Mouse (Mus musculus) ES-Bruce4 (cell line): Measurements from ENCODE around the gene Mum1. TPM values are rescaled to one million over a fixed set of nuclear protein-coding genes. Genes with fewer than 3 reads are reported as not detected.

Source experiments
- H3K27ac ChIP-seq: 2 replicates; pipeline ENCODE4 v1.5.1; 2012; ENCODE audit warnings: low read length, inconsistent platforms; ENCODE audit not compliant: insufficient read depth
- H3K27me3 ChIP-seq: 2 replicates; pipeline ENCODE4 v1.6.1; 2012; ENCODE audit warnings: mild to moderate bottlenecking, low read length, inconsistent platforms; ENCODE audit not compliant: control insufficient read depth, poor library complexity, insufficient read depth, severe bottlenecking
- H3K36me3 ChIP-seq: 2 replicates; pipeline ENCODE4 v1.6.1; 2012; ENCODE audit warnings: inconsistent platforms, mild to moderate bottlenecking, low read length, moderate library complexity; ENCODE audit not compliant: control insufficient read depth, poor library complexity, insufficient read depth, severe bottlenecking
- H3K4me1 ChIP-seq: one replicate; pipeline ENCODE4 v1.8.1; 2011; ENCODE audit warnings: low read length; ENCODE audit not compliant: control insufficient read depth, insufficient read depth
- H3K4me3 ChIP-seq: 2 replicates; pipeline ENCODE4 v1.5.1; 2011; ENCODE audit warnings: low read depth, mild to moderate bottlenecking, low read length
- H3K9ac ChIP-seq: 2 replicates; pipeline ENCODE4 v1.6.1; 2012; ENCODE audit warnings: low read depth, mild to moderate bottlenecking, inconsistent platforms; ENCODE audit not compliant: poor library complexity, severe bottlenecking
- H3K9me3 ChIP-seq: replicated peaks from 2 replicates; pipeline ENCODE4 v1.6.1; 2012; ENCODE audit warnings: mild to moderate bottlenecking, low read length, inconsistent platforms; ENCODE audit not compliant: control insufficient read depth, poor library complexity, insufficient read depth, severe bottlenecking
- CTCF ChIP-seq: IDR thresholded peaks from one replicate; pipeline ENCODE4 v1.8.1; 2011; ENCODE audit warnings: low read depth, low read length
- EP300 ChIP-seq: IDR thresholded peaks from 2 replicates; pipeline ENCODE4 v1.6.1; 2011; ENCODE audit warnings: low read depth, low read length; ENCODE audit not compliant: insufficient read depth
- POLR2A ChIP-seq: IDR thresholded peaks from one replicate; pipeline ENCODE4 v1.8.1; 2011; ENCODE audit warnings: low read length; ENCODE audit not compliant: insufficient read depth
- polyA plus RNA-seq: library from polyadenylated mRNA; stranded (reverse); fragments of >200 nt; gene quantifications from 2 replicates; pipeline ENCODE4 v1.2.4, GENCODE M21; 2011; ENCODE audit warnings: low read depth; ENCODE audit not compliant: missing spikeins, insufficient read depth, insufficient read length

Gene Mum1
- polyA plus RNA-seq, 1 experiment: 35.7 TPM

GRCm38 (mm10) chr10:80193976-80194375 is 32.3 kb upstream of the Mum1 start:
- Histone ChIP-seq H3K9me3 (no peaks in the 10 kb centered on the region), H3K27ac (no peak overlapping the region), H3K4me3 (no peak overlapping the region), H3K27me3 (no peaks in the 10 kb centered on the region; the same call in 1 of the 2 replicates), H3K36me3 (no peaks in the 10 kb centered on the region), H3K9ac (no peak overlapping the region), H3K4me1 (no peaks in the 10 kb centered on the region)
- TF ChIP-seq POLR2A: no peak
- TF ChIP-seq EP300: no peak
- TF ChIP-seq CTCF: no peak

DNA sequence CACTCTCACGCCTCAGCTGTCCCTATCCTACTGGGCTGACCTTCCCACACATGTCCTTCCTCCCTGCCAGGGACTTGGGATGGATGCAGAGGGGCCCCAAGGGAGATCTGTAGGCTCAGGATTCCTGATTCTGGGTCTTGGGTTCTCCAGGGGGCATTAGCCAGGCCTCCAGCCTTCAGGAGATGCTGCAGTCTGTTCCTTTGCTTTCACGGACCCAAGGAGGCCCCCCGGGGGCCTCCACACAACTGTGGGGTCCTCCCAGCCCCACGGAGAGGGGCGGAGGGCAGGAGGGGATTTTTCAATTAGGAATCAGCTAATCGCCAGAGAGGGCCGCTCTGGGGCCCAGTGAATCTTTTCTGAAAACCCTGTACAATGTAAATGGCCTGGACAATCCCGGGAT is 31.8 kb upstream of the Mum1 start:
- no peak overlapping the region for H3K4me3 ChIP-seq
- no peaks in the 10 kb centered on the region for H3K36me3 ChIP-seq
- TF ChIP-seq POLR2A (no peak), CTCF (no peak), EP300 (no peak)
- no peaks in the 10 kb centered on the region; the same call in 1 of the 2 replicates for H3K27me3 ChIP-seq
- no peaks in the 10 kb centered on the region for H3K4me1 ChIP-seq
- no peaks in the 10 kb centered on the region for H3K9me3 ChIP-seq
- no peak overlapping the region for H3K27ac ChIP-seq
- no peak overlapping the region for H3K9ac ChIP-seq

DNA sequence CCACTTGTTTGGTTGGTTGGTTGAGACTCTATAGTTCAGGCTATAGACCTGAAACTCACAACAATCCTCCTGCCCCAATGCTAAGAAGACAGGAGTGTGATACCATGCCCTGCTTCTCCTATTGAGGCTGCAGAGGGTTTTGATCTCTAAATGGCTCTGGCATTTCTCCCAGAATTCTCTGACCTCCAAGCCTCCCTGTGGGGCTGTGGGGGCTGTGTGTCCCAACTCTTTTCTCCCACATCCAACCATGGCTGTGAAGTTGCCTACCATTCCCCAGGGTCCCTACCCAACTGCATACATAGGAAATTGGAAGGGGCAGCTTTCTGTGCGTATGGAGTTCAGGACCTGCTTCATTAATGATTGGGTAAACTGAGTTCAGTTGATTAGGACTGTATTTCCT is 30.1 kb upstream of the Mum1 start:
- no peak for TF ChIP-seq CTCF
- no peak for TF ChIP-seq POLR2A
- TF ChIP-seq EP300: no peak
- Histone ChIP-seq H3K4me3 (no peak overlapping the region), H3K36me3 (no peaks in the 10 kb centered on the region), H3K27me3 (no peaks in the 10 kb centered on the region), H3K4me1 (no peaks in the 10 kb centered on the region), H3K9ac (no peak overlapping the region), H3K9me3 (no peaks in the 10 kb centered on the region), H3K27ac (no peak overlapping the region)

DNA sequence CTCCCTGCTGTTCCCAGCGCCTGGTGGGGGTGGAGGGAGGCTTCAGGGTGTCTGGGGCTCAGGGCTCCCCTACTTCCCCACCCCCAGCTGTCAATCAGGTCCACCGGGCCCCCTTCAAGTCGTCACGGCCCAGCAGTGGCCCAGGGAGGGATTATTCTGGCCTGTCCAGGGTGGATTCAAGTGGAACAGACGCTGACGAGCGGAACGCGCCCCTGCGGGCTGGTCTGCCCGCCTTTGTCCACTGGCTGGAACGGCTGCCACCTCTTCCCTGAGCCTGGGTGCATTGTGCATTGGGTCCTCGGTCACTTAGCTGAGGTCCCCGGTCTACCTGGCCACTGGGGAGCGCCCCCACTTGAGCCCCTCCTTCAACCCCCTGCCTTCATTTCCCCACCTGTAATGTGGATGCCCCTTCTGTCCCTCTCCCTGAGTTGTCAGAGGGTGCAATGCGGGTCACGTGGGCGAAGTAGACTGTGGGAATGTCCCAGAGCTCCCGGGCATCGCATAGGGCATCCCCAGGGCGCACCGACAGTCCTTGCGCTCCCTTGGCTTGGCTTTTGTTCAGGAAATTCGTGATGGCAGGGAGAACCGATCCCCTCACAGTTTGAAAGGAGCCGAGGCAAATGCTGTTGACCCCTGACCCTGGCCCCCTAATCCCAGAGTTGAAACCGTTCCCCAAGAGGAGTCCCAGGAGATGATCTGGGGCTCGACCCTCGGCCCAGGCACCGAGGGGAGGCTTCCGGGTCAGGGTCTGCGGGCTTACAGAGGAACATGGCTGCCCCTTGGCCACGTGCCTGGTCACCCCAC is 29.3 kb upstream of the Mum1 start:
- no peaks in the 10 kb centered on the region for H3K4me1 ChIP-seq
- TF ChIP-seq CTCF (no peak), EP300 (no peak), POLR2A (no peak)
- no peaks in the 10 kb centered on the region for H3K27me3 ChIP-seq
- H3K9ac ChIP-seq: no peak overlapping the region
- no peak overlapping the region for H3K4me3 ChIP-seq
- no peak overlapping the region for H3K27ac ChIP-seq
- H3K9me3 ChIP-seq: no peaks in the 10 kb centered on the region
- no peaks in the 10 kb centered on the region for H3K36me3 ChIP-seq

DNA sequence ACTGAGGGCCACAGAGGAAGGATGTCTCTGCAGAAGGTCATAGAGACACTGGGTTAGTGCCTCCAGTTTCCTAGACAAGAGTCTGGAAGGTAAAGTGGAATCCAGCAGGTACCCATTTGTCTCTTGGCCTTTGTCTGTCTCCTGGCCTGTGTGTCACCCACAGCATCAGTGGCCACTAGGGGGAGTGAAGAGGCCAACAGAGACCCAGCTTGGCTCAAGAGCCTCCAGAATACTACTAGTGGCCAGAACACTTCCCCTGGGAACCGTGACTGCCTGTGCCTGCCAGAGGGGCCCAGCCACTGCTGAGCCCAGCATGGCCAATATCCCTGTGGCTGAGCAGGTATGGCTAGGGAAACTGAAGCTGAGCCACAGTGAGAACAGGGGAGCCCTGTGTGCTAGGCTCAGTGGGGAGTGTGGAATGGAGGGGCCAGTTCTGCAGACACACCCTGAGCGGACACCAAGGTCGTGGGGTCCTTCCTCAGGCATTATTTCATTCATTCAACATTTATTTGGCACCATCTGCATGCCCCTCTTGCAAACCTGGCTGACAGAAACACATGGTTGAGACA is 26.7 kb upstream of the Mum1 start:
- Histone ChIP-seq H3K27ac (no peak overlapping the region), H3K9ac (no peak overlapping the region), H3K36me3 (no peaks in the 10 kb centered on the region), H3K4me3 (no peak overlapping the region), H3K9me3 (no peaks in the 10 kb centered on the region), H3K4me1 (peaks cover 2% of the 10 kb centered on the region), H3K27me3 (no peaks in the 10 kb centered on the region)
- TF ChIP-seq CTCF: peak; percentile 88
- TF ChIP-seq EP300: no peak

- Histone ChIP-seq H3K36me3 (no peaks in the 10 kb centered on the region), H3K9me3 (no peaks in the 10 kb centered on the region), H3K27ac (no peak overlapping the region), H3K9ac (no peak overlapping the region), H3K4me1 (peaks cover 2% of the 10 kb centered on the region), H3K4me3 (peak overlapping the region; percentile 23; the same call in 1 of the 2 replicates), H3K27me3 (no peaks in the 10 kb centered on the region)
- no peak for TF ChIP-seq EP300
- TF ChIP-seq CTCF: no peak
Observed at GRCm38 (mm10) chr10:80200485-80200884, 25.7 kb upstream of the Mum1 start.
